Mouse (Mus musculus): ENCODE results near the gene Faf2. TPM values are rescaled to one million over a fixed set of nuclear protein-coding genes. Genes with fewer than 3 reads are reported as not detected.

Gene Faf2
- polyA plus RNA-seq, 1 experiment from 2014 or later: 90.3 TPM

DNA sequence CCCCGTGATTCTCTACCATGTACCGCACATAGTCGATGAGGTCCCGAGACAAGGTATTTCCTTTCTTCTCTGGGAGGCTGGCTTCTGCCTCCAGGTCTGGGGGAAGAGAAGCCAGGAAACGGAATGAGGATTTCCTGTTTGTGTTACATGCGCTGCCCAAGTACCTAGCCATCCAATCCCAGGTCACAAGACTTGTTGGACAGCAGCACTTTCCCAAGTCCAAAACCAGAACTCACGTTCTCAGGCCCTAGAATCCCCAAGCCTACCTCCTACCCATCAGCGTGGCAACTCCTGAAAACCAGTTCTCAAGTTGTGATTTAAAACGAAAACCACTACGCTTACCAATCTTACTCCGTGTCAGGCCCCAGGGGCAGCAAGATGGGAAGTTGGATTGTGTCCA is 35.8 kb upstream of the Faf2 start:
- H3K4me3 ChIP-seq (ENCODE audit: low read depth, low read length): no peak overlapping the region
- H3K9me3 ChIP-seq (replicated peaks; ENCODE audit: control insufficient read depth, low read length): no peaks in the 10 kb centered on the region
- peaks cover 68% of the 10 kb centered on the region for H3K36me3 ChIP-seq (ENCODE audit: control insufficient read depth, insufficient read depth, low read length)
- peaks cover 3% of the 10 kb centered on the region; the same call in 1 of the 2 replicates for H3K4me1 ChIP-seq (ENCODE audit: control insufficient read depth, insufficient read depth, low read length)
- no peak for ATAC-seq
- no peak overlapping the region for H3K27ac ChIP-seq (ENCODE audit: low read depth, low read length)
- H3K4me2 ChIP-seq (ENCODE audit: low read length): no peak overlapping the region
- 93% methylated on average over 11 of the region's 11 CpGs for WGBS
- H3K27me3 ChIP-seq (replicated peaks; ENCODE audit: control insufficient read depth, insufficient read depth, low read length): no peaks in the 10 kb centered on the region
- DNase-seq (ENCODE audit: low spot score): no peak
- no peak overlapping the region for H3K9ac ChIP-seq (ENCODE audit: low read length)

DNA sequence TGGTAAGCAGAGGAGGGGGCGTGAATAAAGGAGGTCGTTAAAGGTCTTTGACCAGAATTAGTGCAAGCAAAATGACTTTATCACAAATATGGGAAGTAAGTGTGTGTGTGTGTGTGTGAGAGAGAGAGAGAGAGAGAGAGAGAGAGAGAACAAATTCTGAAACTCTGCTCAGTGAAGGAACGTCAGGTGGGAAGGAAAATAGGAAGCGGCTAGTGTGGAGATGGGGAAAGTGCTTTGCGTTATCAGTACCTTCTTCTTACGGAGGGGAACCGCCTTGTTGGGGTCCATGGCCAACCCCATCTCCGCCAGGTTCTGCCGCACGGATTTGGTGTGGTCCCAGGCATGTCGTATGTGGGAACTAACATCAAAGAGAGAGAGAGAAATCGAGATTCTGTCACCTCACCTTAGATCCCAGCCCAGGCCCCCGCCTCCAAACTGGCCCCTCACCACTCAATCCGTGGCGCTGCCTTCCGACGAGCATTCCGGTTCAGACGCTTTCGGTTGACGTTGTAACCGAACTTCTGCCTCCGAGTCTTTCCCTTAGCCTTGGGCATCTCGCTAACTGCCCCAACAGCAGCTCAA is 32.1 kb upstream of the Faf2 start:
- ATAC-seq: peak; percentile 18; the same call in 1 of the 2 replicates
- H3K9me3 ChIP-seq (replicated peaks; ENCODE audit: control insufficient read depth, low read length): no peaks in the 10 kb centered on the region
- DNase-seq (ENCODE audit: low spot score): no peak
- H3K4me1 ChIP-seq (ENCODE audit: control insufficient read depth, insufficient read depth, low read length): peaks cover 6% of the 10 kb centered on the region
- no peak overlapping the region for H3K27ac ChIP-seq (ENCODE audit: low read depth, low read length)
- H3K4me2 ChIP-seq (ENCODE audit: low read length): peak overlapping the region; percentile 52
- H3K4me3 ChIP-seq (ENCODE audit: low read depth, low read length): peak overlapping the region; percentile 57
- 2% methylated on average over 24 of the region's 24 CpGs for WGBS
- H3K9ac ChIP-seq (ENCODE audit: low read length): peak overlapping the region; percentile 64
- H3K27me3 ChIP-seq (replicated peaks; ENCODE audit: control insufficient read depth, insufficient read depth, low read length): no peaks in the 10 kb centered on the region
- H3K36me3 ChIP-seq (ENCODE audit: control insufficient read depth, insufficient read depth, low read length): peaks cover 31% of the 10 kb centered on the region

DNA sequence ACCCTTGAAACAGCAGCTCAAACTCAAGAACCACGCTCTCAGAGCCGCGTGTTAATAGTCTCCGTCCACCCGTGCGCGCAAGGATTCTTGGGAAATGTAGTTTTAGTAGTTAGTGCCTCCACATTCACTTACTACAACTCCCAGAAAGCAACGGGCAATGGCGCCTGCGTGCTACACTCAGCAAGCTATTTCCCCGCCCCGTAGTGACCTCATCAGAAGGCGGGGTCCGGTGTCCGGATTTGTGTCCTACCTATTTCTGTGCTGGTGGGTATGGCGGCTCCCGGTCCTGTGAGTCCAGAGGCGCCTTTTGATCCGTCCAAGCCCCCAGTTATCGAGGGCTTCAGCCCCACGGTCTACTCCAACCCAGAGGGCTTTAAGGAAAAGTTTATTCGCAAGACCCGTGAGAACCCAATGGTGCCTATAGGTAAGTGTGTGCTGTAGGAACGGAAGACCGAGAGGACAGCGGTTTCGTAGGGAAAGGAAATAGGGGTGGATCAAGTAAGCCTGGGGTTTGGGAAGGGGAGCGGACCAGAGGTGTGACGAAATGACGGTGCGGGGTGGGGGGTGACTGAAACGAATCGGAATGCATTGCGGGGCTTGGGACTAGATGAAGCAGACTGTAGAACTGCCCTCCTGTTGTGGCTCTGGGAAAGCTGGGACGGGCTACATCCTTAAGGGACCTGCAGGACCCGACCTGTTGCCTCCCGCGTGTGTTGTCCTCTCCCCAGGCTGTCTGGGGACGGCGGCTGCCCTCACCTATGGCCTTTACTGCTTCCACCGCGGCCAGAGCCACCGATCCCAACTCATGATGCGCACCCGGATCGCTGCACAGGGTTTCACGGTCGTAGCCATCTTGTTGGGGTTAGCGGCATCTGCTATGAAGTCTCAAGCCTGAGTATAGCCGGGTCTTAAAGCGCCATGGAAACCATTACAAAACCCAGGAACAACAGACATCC is 31.3 kb upstream of the Faf2 start, which contains the start of the genes Nop16 and Higd2a:
Gene Nop16 (minus strand): TSS at position 95 of the 956 bp plus-strand sequence.
Gene Higd2a (plus strand): TSS at position 212 of the 956 bp plus-strand sequence.
- Histone ChIP-seq H3K4me1 (ENCODE audit: control insufficient read depth, insufficient read depth, low read length) (peaks cover 6% of the 10 kb centered on the region), H3K36me3 (ENCODE audit: control insufficient read depth, insufficient read depth, low read length) (peaks cover 24% of the 10 kb centered on the region)

DNA sequence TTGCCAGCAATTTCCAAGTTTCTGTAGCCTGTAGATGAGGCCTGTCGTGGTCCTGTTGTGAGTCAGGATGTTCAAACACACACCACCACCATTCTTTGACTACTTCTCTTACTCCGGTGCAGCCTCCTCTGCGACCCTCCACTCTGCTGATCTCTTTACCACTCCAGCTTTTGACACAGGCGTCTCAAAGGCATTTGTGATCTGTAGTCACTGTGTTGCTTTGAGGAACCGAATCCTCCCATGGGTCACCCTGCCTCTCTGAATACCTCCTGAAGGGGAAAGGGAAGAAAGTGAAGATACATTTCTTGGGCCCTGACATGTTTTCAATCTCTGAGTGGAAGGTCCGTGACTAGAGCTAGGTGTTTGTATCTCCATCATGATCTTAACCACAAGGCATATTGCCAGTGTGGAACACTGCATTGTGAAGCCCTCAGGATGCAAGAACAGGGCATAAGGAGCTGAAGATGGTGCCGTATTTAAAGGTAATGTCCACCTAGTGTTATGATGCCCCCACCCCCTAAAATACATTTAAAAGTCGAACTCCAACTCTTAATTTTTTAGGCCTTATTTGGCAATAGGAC is 29.7 kb upstream of the Faf2 start:
- no peak overlapping the region for H3K4me3 ChIP-seq (ENCODE audit: low read depth, low read length)
- H3K4me2 ChIP-seq (ENCODE audit: low read length): no peak overlapping the region
- no peak for ATAC-seq
- 92% methylated on average over 8 of the region's 8 CpGs for WGBS
- H3K4me1 ChIP-seq (ENCODE audit: control insufficient read depth, insufficient read depth, low read length): peaks cover 6% of the 10 kb centered on the region
- no peak overlapping the region for H3K27ac ChIP-seq (ENCODE audit: low read depth, low read length)
- peaks cover 20% of the 10 kb centered on the region; the same call in 1 of the 2 replicates for H3K36me3 ChIP-seq (ENCODE audit: control insufficient read depth, insufficient read depth, low read length)
- no peak overlapping the region for H3K9ac ChIP-seq (ENCODE audit: low read length)
- no peaks in the 10 kb centered on the region for H3K9me3 ChIP-seq (replicated peaks; ENCODE audit: control insufficient read depth, low read length)
- H3K27me3 ChIP-seq (replicated peaks; ENCODE audit: control insufficient read depth, insufficient read depth, low read length): no peaks in the 10 kb centered on the region
- no peak for DNase-seq (ENCODE audit: low spot score)

More for the DNA sequence above, 31.3 kb upstream of the Faf2 start, which contains the start of the genes Nop16 and Higd2a:
- Histone ChIP-seq H3K27me3 (replicated peaks; ENCODE audit: control insufficient read depth, insufficient read depth, low read length) (no peaks in the 10 kb centered on the region), H3K27ac (ENCODE audit: low read depth, low read length) (peak within 1 kb of the TSS; percentile 74), H3K4me2 (ENCODE audit: low read length) (peak within 1 kb of the TSS; percentile 77), H3K9me3 (replicated peaks; ENCODE audit: control insufficient read depth, low read length) (no peaks in the 10 kb centered on the region), H3K4me3 (ENCODE audit: low read depth, low read length) (peak within 1 kb of the TSS; percentile 57), H3K9ac (ENCODE audit: low read length) (peak within 1 kb of the TSS; percentile 79)
- DNase-seq (ENCODE audit: low spot score): peak; percentile 99
- ATAC-seq: peak; percentile 98
- under 1% methylated on average over 51 of the region's 51 CpGs for WGBS

DNA sequence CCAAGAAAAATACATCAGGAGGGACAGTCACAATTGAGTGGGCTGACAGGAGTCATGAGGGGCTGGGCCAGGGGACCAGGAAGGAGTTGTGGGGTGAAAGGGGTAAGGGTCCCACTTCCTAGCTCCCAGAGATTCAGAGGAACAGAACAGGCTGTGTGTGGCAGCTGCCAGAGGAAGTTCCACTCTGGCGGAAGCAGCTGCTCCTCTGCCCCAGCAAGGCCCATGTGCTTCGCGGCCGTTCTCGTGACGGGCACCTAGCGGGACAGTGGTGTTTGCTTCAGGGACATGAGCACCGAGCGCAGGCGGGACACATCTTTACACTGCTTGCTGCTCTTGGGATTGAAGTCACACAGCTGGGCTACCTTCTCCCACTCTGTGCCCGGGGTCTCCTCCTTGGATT is 28.0 kb upstream of the Faf2 start:
- no peak overlapping the region for H3K4me3 ChIP-seq (ENCODE audit: low read depth, low read length)
- peaks cover 18% of the 10 kb centered on the region for H3K36me3 ChIP-seq (ENCODE audit: control insufficient read depth, insufficient read depth, low read length)

GRCm38 (mm10) chr13:54596107-54596690 is 25.4 kb upstream of the Faf2 start:
- ATAC-seq (no peak), DNase-seq (ENCODE audit: low spot score) (no peak)
- Histone ChIP-seq H3K4me3 (ENCODE audit: low read depth, low read length) (no peak overlapping the region), H3K4me1 (ENCODE audit: control insufficient read depth, insufficient read depth, low read length) (peaks cover under 1% of the 10 kb centered on the region), H3K27ac (ENCODE audit: low read depth, low read length) (no peak overlapping the region), H3K4me2 (ENCODE audit: low read length) (no peak overlapping the region), H3K27me3 (replicated peaks; ENCODE audit: control insufficient read depth, insufficient read depth, low read length) (no peaks in the 10 kb centered on the region), H3K9ac (ENCODE audit: low read length) (no peak overlapping the region), H3K9me3 (replicated peaks; ENCODE audit: control insufficient read depth, low read length) (no peaks in the 10 kb centered on the region), H3K36me3 (ENCODE audit: control insufficient read depth, insufficient read depth, low read length) (peaks cover 23% of the 10 kb centered on the region)
- 85% methylated on average over 8 of the region's 8 CpGs for WGBS

More for the DNA sequence above, 28.0 kb upstream of the Faf2 start:
- Histone ChIP-seq H3K4me1 (ENCODE audit: control insufficient read depth, insufficient read depth, low read length) (peaks cover 6% of the 10 kb centered on the region), H3K4me2 (ENCODE audit: low read length) (no peak overlapping the region), H3K9me3 (replicated peaks; ENCODE audit: control insufficient read depth, low read length) (no peaks in the 10 kb centered on the region), H3K27ac (ENCODE audit: low read depth, low read length) (no peak overlapping the region), H3K9ac (ENCODE audit: low read length) (no peak overlapping the region), H3K27me3 (replicated peaks; ENCODE audit: control insufficient read depth, insufficient read depth, low read length) (no peaks in the 10 kb centered on the region)
- WGBS: 91% methylated on average over 11 of the region's 11 CpGs
- ATAC-seq: no peak
- DNase-seq (ENCODE audit: low spot score): no peak

GRCm38 (mm10) chr13:54596870-54597269 is 24.7 kb upstream of the Faf2 start:
- no peak overlapping the region for H3K9ac ChIP-seq (ENCODE audit: low read length)
- no peak overlapping the region for H3K4me2 ChIP-seq (ENCODE audit: low read length)
- 70% methylated on average over 5 of the region's 5 CpGs for WGBS
- ATAC-seq (no peak), DNase-seq (ENCODE audit: low spot score) (no peak)
- no peaks in the 10 kb centered on the region for H3K27me3 ChIP-seq (replicated peaks; ENCODE audit: control insufficient read depth, insufficient read depth, low read length)
- peaks cover 23% of the 10 kb centered on the region for H3K36me3 ChIP-seq (ENCODE audit: control insufficient read depth, insufficient read depth, low read length)
- H3K9me3 ChIP-seq (replicated peaks; ENCODE audit: control insufficient read depth, low read length): no peaks in the 10 kb centered on the region
- no peak overlapping the region for H3K4me3 ChIP-seq (ENCODE audit: low read depth, low read length)
- no peak overlapping the region for H3K27ac ChIP-seq (ENCODE audit: low read depth, low read length)
- H3K4me1 ChIP-seq (ENCODE audit: control insufficient read depth, insufficient read depth, low read length): no peaks in the 10 kb centered on the region

- Histone ChIP-seq H3K4me1 (ENCODE audit: control insufficient read depth, insufficient read depth, low read length) (no peaks in the 10 kb centered on the region), H3K27ac (ENCODE audit: low read depth, low read length) (no peak overlapping the region), H3K4me2 (ENCODE audit: low read length) (no peak overlapping the region), H3K4me3 (ENCODE audit: low read depth, low read length) (no peak overlapping the region), H3K9ac (ENCODE audit: low read length) (no peak overlapping the region), H3K9me3 (replicated peaks; ENCODE audit: control insufficient read depth, low read length) (no peaks in the 10 kb centered on the region), H3K36me3 (ENCODE audit: control insufficient read depth, insufficient read depth, low read length) (peaks cover 23% of the 10 kb centered on the region), H3K27me3 (replicated peaks; ENCODE audit: control insufficient read depth, insufficient read depth, low read length) (no peaks in the 10 kb centered on the region)
- ATAC-seq (no peak), DNase-seq (ENCODE audit: low spot score) (no peak)
- 87% methylated on average over 12 of the region's 12 CpGs for WGBS
These were observed 22.9 kb upstream of the Faf2 start for GRCm38 (mm10) chr13:54598622-54599143.
